Mouse (Mus musculus) G1E (cell line): ENCODE data around the gene Etfbkmt. TPM values are rescaled to one million over a fixed set of nuclear protein-coding genes. Genes with fewer than 3 reads are reported as not detected.
A peak's percentile ranks its signal among the peaks of the same experiment; 100 is the strongest.

Source experiments
- ATAC-seq: 2 replicates; pipeline ENCODE4 v1.8.0; 2016; ENCODE audit warnings: mild to moderate bottlenecking; ENCODE audit not compliant: insufficient number of reproducible peaks, poor library complexity, low FRiP score, severe bottlenecking; ENCODE audit errors: extremely low read depth
- DNase-seq: peaks from one replicate; pipeline ENCODE4 v3.0.0; 2012; ENCODE audit warnings: low spot score
- H3K27me3 ChIP-seq: 2 replicates; pipeline ENCODE4 v1.6.1; 2012; ENCODE audit warnings: mild to moderate bottlenecking, low read length, inconsistent platforms; ENCODE audit not compliant: insufficient read depth
- H3K36me3 ChIP-seq: replicated peaks from 2 replicates; pipeline ENCODE3; 2012; ENCODE audit warnings: mild to moderate bottlenecking, inconsistent platforms
- H3K4me1 ChIP-seq: 2 replicates; pipeline ENCODE4 v1.6.1; 2012; ENCODE audit warnings: low read depth, low read length, inconsistent platforms, mixed read lengths; ENCODE audit not compliant: insufficient read depth
- H3K4me3 ChIP-seq: 2 replicates; pipeline ENCODE4 v1.5.1; 2012; ENCODE audit warnings: low read depth, mild to moderate bottlenecking, inconsistent platforms, low read length, moderate library complexity, mixed read lengths
- H3K9me3 ChIP-seq: replicated peaks from 2 replicates; pipeline ENCODE4 v1.6.1; 2012; ENCODE audit warnings: inconsistent platforms
- CTCF ChIP-seq: IDR thresholded peaks from 2 replicates; pipeline ENCODE4 v1.5.1; 2012; ENCODE audit warnings: low read depth, low read length, inconsistent platforms, mixed read lengths
- GATA1 ChIP-seq: IDR thresholded peaks from 2 replicates; pipeline ENCODE4 v1.6.1; 2012; ENCODE audit warnings: borderline replicate concordance, low read length, inconsistent platforms, mixed read lengths
- GATA2 ChIP-seq: IDR thresholded peaks from 2 replicates; pipeline ENCODE4 v1.6.1; 2012; ENCODE audit warnings: low read depth, low read length, inconsistent platforms, borderline replicate concordance
- POLR2AphosphoS5 ChIP-seq: IDR thresholded peaks from 2 replicates; pipeline ENCODE4 v1.6.1; 2012; ENCODE audit warnings: low read depth, low read length, inconsistent platforms; ENCODE audit not compliant: insufficient replicate concordance
- TAL1 ChIP-seq: conservative IDR thresholded peaks from 2 replicates; pipeline ENCODE4 v1.6.1; 2012; ENCODE audit warnings: low read depth, low read length, inconsistent platforms, mixed read lengths
- polyA plus RNA-seq: library from polyadenylated mRNA; stranded (reverse); fragments of >175 nt; gene quantifications from 2 replicates; pipeline ENCODE4 v1.2.3, GENCODE M21; 2012
- total RNA-seq, 2 experiments: library from RNA; stranded (forward) in 1 of 2; stranded (reverse) in 1 of 2; fragments of 200-1000 nt in 1 of 2; fragments of >200 nt in 1 of 2; fragmentation: Nextera tagmentation in 1 of 2; gene quantifications; 2 replicates each; pipeline ENCODE4 v1.2.3; 2014 to 2017

Etfbkmt gene
- total and polyA plus RNA-seq, 3 experiments, result 2.7 to 85.6 (median 75.4) TPM

- ATAC-seq, result no peak
- no peak for TF ChIP-seq POLR2AphosphoS5
- TF ChIP-seq GATA2, result no peak
- no peak for TF ChIP-seq TAL1
- no peak for TF ChIP-seq CTCF
- no peak for TF ChIP-seq GATA1
These were observed 8.5 kb upstream of the Etfbkmt start for GRCm38 (mm10) chr6:149131111-149131510.

GRCm38 (mm10) chr6:149132311-149133077, 7.2 kb upstream of the Etfbkmt start:
- peak; percentile 64 for ATAC-seq
- H3K27me3 ChIP-seq, result no peaks in the 10 kb centered on the region
- TF ChIP-seq CTCF (peak; percentile 8; the same call in 1 of the 2 replicates), GATA2 (no peak)
- no peak overlapping the region for H3K4me3 ChIP-seq
- DNase-seq, result peak; percentile 43
- peaks cover 46% of the 10 kb centered on the region for H3K4me1 ChIP-seq
- no peaks in the 10 kb centered on the region for H3K9me3 ChIP-seq
- no peaks in the 10 kb centered on the region for H3K36me3 ChIP-seq

More at GRCm38 (mm10) chr6:149131111-149131510, 8.5 kb upstream of the Etfbkmt start:
- Histone ChIP-seq H3K27me3 (no peaks in the 10 kb centered on the region), H3K9me3 (no peaks in the 10 kb centered on the region), H3K4me1 (peaks cover 43% of the 10 kb centered on the region), H3K36me3 (no peaks in the 10 kb centered on the region), H3K4me3 (no peak overlapping the region)
- no peak for DNase-seq

GRCm38 (mm10) chr6:149134391-149135150, 5.1 kb upstream of the Etfbkmt start:
- Histone ChIP-seq H3K4me1 (peaks cover 66% of the 10 kb centered on the region), H3K27me3 (no peaks in the 10 kb centered on the region), H3K9me3 (peaks cover 4% of the 10 kb centered on the region), H3K4me3 (no peak overlapping the region), H3K36me3 (no peaks in the 10 kb centered on the region)
- TF ChIP-seq TAL1 (no peak), GATA2 (no peak), CTCF (no peak), POLR2AphosphoS5 (no peak), GATA1 (no peak)
- ATAC-seq, result peak; percentile 16; the same call in 1 of the 2 replicates
- DNase-seq, result no peak

GRCm38 (mm10) chr6:149135631-149136030, 4.0 kb upstream of the Etfbkmt start:
- H3K9me3 ChIP-seq, result peaks cover 4% of the 10 kb centered on the region
- no peak overlapping the region for H3K4me3 ChIP-seq
- no peaks in the 10 kb centered on the region for H3K27me3 ChIP-seq
- DNase-seq, result no peak
- H3K4me1 ChIP-seq, result peaks cover 68% of the 10 kb centered on the region
- TF ChIP-seq GATA2 (no peak), CTCF (no peak), POLR2AphosphoS5 (no peak), GATA1 (no peak), TAL1 (no peak)
- no peaks in the 10 kb centered on the region for H3K36me3 ChIP-seq
- no peak for ATAC-seq

GRCm38 (mm10) chr6:149137936-149138335, 1.7 kb upstream of the Etfbkmt start:
- Histone ChIP-seq H3K9me3 (peaks cover 4% of the 10 kb centered on the region), H3K36me3 (peaks cover 4% of the 10 kb centered on the region), H3K4me3 (no peak overlapping the region), H3K4me1 (peaks cover 69% of the 10 kb centered on the region), H3K27me3 (no peaks in the 10 kb centered on the region)
- DNase-seq (no peak), ATAC-seq (peak; percentile 11; the same call in 1 of the 2 replicates)
- no peak for TF ChIP-seq GATA2
- no peak for TF ChIP-seq TAL1
- TF ChIP-seq CTCF, result no peak
- no peak for TF ChIP-seq POLR2AphosphoS5
- TF ChIP-seq GATA1, result no peak

- H3K27me3 ChIP-seq, result no peaks in the 10 kb centered on the region
- TF ChIP-seq CTCF, result no peak
- no peak for TF ChIP-seq GATA1
- TF ChIP-seq POLR2AphosphoS5, result no peak
- TF ChIP-seq GATA2, result no peak
- TF ChIP-seq TAL1, result no peak
- ATAC-seq (no peak), DNase-seq (no peak)
- peaks cover 4% of the 10 kb centered on the region for H3K9me3 ChIP-seq
- no peak overlapping the region for H3K4me3 ChIP-seq
- H3K4me1 ChIP-seq, result peaks cover 66% of the 10 kb centered on the region
- peaks cover 9% of the 10 kb centered on the region for H3K36me3 ChIP-seq
These were observed 638 bp upstream of the Etfbkmt start for GRCm38 (mm10) chr6:149139011-149139410.
